Mouse (Mus musculus): ENCODE measurements around the gene Cgref1. TPM values are rescaled to one million over a fixed set of nuclear protein-coding genes. Genes with fewer than 3 reads are reported as not detected.

Cgref1 gene
- total RNA-seq (2015) (not detected in 2 replicates), total RNA-seq (2017) (not detected in 2 replicates)

DNA sequence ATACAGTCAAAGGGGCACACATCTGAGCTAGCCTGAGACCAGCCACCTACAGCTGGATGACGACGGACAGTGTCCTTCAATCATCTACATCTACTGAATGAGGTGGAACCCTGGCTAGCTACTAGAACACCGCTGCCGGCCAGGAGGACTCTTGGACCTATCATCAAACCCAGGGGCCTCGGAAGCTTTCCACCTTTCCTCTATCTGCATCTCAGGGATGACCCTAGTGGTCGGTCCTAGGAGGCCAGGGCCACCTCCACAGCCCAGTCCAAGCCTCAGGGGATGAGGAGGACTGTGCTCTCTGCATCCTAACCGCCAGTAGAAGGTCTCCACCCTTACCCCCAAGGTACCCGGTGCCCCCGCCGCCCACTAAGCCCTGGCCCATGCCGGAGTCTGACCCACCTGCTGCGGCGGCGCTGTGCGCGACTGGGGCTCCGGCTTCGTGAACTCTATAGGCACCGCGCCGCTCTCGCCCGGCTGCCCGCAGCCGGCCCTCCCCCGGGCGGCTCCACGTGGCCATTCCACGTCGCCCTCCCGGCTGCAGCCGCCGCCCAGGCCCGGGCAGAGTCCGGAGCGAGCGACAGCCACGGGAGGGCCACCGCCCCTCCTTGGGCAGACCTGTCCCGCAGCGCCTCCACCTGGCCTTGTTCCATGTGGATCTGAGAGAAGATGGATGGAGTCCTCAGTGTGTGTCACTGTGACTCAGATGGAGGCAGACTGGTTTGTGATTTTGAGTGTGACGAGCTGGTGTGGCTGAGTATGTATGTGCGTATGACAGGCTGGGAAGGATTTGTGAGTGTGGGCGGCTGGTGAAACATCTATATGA, at the start of gene Cgref1:
TSS of gene Cgref1 (minus strand) at position 636 of the 826 bp plus-strand sequence.
- no peak for ATAC-seq (ENCODE audit: poor library complexity, severe bottlenecking)

GRCm38 (mm10) chr5:30994074-30994473, 48.7 kb upstream of the Cgref1 start:
- no peak for ATAC-seq (ENCODE audit: poor library complexity, severe bottlenecking)

DNA sequence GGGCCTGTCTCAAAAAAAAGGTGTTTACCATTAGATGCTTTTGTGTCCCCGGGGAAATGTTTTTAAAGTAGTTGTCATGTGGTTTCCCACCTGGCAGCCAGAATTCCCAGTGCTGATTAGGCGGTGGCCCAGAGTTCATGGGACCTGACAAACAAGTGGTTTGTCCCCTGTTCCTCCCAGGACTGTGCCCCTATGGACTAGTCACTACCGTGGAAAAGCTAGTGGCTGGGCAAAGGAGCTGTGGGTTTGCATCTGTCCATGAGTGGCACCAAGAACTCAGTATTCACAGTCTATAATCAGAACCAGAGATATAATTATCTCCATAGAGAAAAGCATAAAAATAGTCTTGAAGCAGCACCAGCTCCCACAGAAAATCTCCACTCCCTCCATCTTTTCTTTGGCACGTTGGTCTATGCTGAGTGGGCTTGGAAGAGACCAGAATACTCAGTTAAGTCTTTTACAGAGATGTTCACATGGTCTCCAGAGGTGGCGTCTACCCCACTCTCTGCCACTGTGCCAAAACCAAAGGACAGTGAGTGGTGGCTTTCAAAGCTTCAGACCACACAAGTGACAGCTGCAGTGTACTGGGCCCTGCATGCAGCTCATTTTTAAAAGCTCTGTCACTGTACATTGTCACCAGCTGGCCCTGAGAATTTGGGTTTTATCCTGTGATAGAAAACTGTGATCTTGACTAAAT, 47.7 kb upstream of the Cgref1 start:
- no peak for ATAC-seq (ENCODE audit: poor library complexity, severe bottlenecking)

DNA sequence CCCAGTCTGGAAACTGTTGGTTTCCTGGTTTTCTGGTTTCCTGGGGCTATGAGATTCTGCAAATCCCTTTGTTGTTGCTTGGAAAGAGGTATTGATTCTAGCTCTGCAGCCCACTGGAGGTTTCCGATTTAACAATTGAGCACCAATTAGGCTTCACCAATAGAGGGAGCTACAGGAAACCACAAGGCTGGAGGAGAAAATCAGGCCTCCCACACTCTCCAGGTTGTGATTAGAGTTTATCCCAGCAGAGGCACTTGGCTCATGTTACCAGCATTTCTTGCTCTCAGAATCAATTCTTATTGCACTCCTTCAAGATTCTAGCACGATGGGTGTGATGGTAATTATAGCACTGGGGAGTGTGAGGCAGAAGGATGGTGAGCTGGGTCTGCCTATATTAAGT, 37.0 kb upstream of the Cgref1 start:
- no peak for ATAC-seq (ENCODE audit: poor library complexity, severe bottlenecking)

- no peak for ATAC-seq (ENCODE audit: poor library complexity, severe bottlenecking)
These were observed 29.7 kb upstream of the Cgref1 start for GRCm38 (mm10) chr5:30974870-30975656.

DNA sequence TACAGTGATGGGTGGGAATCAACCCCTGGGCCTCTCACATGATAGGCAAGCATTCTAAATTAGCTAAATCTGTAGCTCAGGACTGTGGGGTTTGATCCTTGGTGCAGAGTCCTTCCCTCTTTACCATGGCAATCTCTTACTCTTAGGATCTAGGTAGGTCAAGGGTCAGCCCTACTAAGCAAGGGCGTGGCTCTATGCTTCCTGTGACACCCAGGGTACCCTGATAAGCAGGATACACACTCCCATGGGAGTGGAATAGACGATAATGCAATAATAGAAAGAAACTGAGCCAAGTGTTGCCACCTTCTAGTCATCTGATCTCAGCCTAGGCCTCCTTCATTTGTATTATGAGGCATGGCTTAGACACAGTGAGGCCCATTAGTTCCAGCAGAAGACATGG, 24.0 kb upstream of the Cgref1 start:
- no peak for ATAC-seq (ENCODE audit: poor library complexity, severe bottlenecking)

GRCm38 (mm10) chr5:30968416-30968815, 23.0 kb upstream of the Cgref1 start, which contains the start of gene Tcf23:
Gene Tcf23, plus strand, starts transcription at chr5:30968662.
- ATAC-seq (ENCODE audit: poor library complexity, severe bottlenecking), result no peak

- no peak for ATAC-seq (ENCODE audit: poor library complexity, severe bottlenecking)
These were observed 20.8 kb upstream of the Cgref1 start for GRCm38 (mm10) chr5:30966189-30966588.

DNA sequence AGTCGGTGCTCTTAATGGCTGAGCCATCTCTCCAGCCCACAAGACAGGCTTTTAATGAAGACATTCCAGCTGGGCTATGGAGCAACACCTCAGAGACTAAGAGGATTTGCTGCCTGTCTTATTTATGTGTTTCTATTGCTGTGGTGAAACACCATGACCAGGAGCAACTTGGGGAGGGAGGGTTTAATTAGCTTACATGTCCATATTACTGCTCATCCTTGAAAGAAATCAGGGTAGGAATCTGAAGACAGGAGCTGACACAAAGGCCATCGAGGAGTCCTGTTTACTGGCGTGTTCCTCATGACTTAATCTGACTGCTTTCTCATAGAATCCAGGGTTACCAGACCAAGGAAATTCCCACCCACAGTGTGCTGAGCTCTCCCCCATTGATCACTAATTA, 18.5 kb upstream of the Cgref1 start:
- ATAC-seq (ENCODE audit: poor library complexity, severe bottlenecking), result no peak

DNA sequence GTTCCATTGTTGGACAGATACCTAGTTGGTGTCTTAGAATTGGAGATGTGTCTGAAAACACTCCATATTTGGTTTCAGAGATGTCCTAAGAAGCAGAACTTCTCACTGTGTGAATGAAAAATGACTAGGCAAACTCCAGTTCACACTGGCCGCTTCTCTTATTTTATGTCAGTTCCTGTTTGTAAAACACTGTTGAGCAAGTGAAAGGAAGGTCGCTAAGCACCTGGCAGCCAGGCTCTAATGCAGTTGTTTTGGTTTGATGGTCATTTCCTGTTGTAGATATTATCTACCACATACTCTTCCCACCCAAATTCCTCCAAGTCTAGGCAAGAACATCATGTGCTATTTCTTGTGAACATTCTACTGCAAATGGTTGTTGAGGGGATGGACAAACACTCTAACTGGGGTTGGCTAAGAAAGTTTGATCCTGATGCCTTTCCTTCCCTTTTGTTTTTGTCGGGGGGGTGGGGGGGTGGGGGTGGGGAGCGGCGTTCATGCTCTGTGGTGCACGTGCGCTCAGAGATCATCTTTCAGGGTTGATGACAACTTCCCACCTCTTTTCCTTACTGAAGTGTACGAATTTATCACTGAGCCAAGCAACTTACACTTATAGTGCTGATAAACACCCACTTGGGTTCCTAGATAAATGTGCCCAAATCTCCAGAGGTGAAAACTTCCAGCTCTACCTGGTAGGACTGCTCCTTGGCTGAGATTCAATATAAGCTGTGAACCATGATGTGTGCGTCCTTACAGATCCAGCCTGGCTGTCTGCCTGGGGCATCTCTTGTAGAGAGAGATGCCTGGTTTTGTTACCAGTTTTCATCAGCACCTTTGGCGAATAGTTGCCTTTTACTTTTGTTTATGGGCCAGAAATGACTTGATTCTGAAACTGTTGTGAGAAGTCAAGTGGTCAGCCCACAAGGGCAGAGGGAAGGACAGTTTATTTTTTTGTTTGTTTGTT, 16.4 kb upstream of the Cgref1 start:
- ATAC-seq (ENCODE audit: poor library complexity, severe bottlenecking), result peak; percentile 70

DNA sequence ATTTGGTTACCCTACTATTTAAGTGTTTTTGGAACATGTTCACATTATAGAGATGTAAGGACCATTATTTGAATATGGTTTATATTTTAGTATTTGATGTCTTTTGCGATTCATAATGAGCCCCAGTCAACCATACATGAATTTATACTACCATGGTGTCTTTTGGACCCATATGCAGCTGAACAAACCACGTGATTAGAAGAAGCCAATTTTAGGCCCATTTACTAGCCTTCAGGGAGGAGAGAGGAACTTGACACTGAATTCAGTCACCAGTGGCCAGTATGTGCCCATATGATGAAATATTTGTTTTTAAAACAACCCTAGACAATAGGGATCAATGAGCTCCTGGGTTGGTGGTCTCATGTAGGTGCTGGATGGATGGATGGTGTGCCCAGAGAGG, 15.4 kb upstream of the Cgref1 start:
- peak; percentile 14; the same call in 1 of the 2 replicates for ATAC-seq (ENCODE audit: poor library complexity, severe bottlenecking)

DNA sequence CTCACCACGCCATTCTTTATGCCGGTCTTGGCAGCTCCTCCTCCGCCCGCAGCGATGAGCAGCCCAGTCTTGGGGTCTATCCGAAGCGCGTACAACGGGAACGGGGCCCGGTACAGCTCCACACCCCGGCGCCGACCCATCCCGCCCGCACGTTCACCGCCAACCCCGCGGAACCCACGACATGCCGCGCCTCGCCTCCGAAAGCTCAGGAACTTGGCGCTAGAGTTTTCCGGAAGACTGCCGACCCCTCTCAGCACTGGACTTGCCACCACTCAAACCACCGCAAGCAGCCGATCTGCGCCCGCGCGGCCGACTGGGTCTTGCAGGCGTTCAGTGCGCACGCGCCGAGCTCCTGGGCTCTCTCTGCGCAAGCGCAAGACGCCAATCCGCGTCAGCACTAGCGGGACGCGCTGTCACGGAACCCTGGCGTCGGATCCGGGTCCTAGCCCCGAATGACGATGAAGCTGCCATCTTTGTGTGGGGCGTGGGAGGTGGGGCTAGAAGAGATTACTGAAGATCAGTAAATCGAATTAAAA, 14.6 kb upstream of the Cgref1 start, which contains the start of gene Preb:
TSS of gene Preb (minus strand) at position 396 of the 536 bp plus-strand sequence.
- peak; percentile 80 for ATAC-seq (ENCODE audit: poor library complexity, severe bottlenecking)

DNA sequence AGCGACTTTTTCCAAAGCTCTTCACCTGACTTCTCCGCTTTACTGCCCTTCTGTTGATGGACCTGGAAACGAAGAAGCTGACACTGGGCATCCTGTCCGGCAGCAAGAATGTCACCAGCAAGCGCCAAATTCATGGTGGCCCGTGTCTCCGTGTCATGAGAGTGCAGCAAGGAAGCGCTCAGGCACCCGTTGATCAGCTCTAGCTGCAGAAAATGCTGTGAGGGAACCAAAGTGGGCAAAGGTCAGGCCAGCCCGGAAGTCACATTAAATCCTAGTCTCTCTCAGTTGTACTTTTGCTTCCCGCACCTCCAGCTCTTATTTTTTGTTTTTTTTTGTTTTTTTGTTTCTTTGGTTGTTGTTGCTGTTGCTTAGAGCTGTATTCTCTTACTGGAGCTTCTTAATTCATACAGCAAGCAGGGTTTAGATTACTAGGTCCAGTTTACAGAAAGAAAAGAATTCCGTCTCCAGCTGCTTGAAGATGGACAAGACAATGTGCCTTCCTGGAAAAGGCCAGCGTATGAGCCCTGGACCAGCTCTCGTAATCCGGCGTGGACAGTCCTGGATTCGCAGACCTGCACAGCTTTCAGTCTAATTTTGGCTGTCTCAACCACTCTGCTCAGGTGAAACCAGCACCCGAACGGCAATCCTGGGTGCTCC, 13.9 kb upstream of the Cgref1 start:
- ATAC-seq (ENCODE audit: poor library complexity, severe bottlenecking), result no peak

- no peak for ATAC-seq (ENCODE audit: poor library complexity, severe bottlenecking)
These were observed 12.5 kb upstream of the Cgref1 start for GRCm38 (mm10) chr5:30957891-30958290.

DNA sequence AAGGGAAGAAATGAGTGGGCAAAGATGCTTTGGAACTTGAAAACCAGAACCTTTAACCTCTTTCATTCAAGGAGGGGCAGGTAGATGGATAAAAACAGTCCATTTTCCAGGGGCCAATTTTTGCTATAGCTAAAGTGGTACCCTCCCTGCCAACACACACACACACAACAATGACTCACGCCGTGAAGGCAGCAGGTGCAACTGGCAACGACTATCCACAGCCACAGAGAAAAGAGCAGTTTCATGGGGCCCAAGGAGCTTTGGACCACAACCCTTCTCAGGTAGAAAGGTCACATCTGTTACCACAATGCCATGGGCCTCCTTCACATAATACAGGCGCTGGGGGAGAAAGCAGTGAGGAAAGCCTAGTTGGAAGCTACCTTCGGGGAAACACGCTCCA, 10.4 kb upstream of the Cgref1 start:
- no peak for ATAC-seq (ENCODE audit: poor library complexity, severe bottlenecking)

DNA sequence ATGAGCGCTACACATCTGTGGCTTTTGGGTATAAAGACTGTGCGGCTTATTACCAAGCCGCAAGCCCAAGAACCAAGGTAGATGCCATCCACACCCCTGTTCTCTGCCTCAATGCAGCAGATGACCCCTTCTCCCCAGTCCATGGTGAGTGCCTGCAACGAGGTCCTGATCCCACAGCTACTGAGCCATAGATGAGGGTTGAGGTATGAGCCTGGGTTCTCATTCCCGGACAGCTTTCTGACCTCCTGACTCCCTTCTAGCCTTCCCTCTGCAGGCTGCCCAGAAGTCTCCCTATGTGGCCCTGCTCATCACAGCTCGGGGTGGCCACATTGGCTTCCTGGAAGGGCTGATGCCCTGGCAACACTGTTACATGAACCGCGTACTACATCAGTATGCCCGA, 9.2 kb upstream of the Cgref1 start:
- ATAC-seq (ENCODE audit: poor library complexity, severe bottlenecking), result no peak

GRCm38 (mm10) chr5:30954065-30954464, 8.7 kb upstream of the Cgref1 start:
- ATAC-seq (ENCODE audit: poor library complexity, severe bottlenecking), result no peak

DNA sequence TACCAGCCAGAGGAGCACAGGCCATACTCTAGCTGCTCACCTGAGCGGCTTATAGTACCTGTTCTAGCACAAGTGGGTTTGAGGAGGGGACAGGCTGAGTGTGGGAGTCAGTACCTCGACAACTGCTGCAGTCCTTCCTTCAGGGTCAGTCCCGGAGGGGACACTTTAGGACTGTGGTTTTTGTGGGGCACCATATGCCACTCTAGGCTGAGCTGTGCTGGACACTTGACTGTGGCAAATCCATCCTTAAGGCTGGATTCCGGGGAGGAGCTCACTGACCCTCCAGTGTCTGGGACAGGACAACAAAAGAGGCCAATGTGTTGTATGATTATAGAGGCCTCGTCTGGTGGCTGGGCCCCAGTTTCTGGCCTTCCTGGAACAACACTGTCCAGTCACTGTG, 7.2 kb upstream of the Cgref1 start:
- ATAC-seq (ENCODE audit: poor library complexity, severe bottlenecking), result no peak

- no peak for ATAC-seq (ENCODE audit: poor library complexity, severe bottlenecking)
These were observed 6.3 kb upstream of the Cgref1 start for GRCm38 (mm10) chr5:30951706-30952105.

Data from megakaryocyte, adult 5-6 weeks (primary cell).